Mouse (Mus musculus) midbrain, embryonic 11.5 days (tissue): Measurements from ENCODE around the gene Sbp. TPM values are rescaled to one million over a fixed set of nuclear protein-coding genes. Genes with fewer than 3 reads are reported as not detected.
"Not testable (repeated sequence)": the region's sequence is repeated elsewhere in the genome, so short reads cannot be mapped to it uniquely, and the experiment has no call there.

Source experiments
- ATAC-seq: fragments of 200-750 bp; cut with Nextera tagmentation; 2 replicates; pipeline ENCODE4 v1.8.0; 2017; ENCODE audit warnings: moderate TSS enrichment, moderate library complexity; ENCODE audit not compliant: low FRiP score
- DNase-seq: peaks from one replicate; pipeline ENCODE4 v3.0.0; 2015; ENCODE audit warnings: low spot score; ENCODE audit errors: missing footprints
- H3K27ac ChIP-seq: fragments of 300-500 bp; sonication (generic); 2 replicates; pipeline ENCODE4 v1.5.1; 2014; ENCODE audit warnings: low read depth, low read length
- H3K27me3 ChIP-seq: fragments of 300-500 bp; sonication (generic); 2 replicates; pipeline ENCODE4 v1.6.1; 2014; ENCODE audit warnings: mild to moderate bottlenecking, low read length, moderate library complexity, mixed read lengths; ENCODE audit not compliant: control insufficient read depth, insufficient read depth
- H3K36me3 ChIP-seq: fragments of 300-500 bp; sonication (generic); 2 replicates; pipeline ENCODE4 v1.6.1; 2014; ENCODE audit warnings: mild to moderate bottlenecking, low read length, moderate library complexity, mixed read lengths; ENCODE audit not compliant: control insufficient read depth, insufficient read depth
- H3K4me1 ChIP-seq: fragments of 300-500 bp; sonication (generic); 2 replicates; pipeline ENCODE4 v1.6.1; 2014; ENCODE audit warnings: low read length; ENCODE audit not compliant: control insufficient read depth, insufficient read depth
- H3K4me2 ChIP-seq: fragments of 300-500 bp; sonication (generic); 2 replicates; pipeline ENCODE4 v1.6.1; 2014; ENCODE audit warnings: mild to moderate bottlenecking, moderate library complexity
- H3K4me3 ChIP-seq: fragments of 300-500 bp; sonication (generic); 2 replicates; pipeline ENCODE4 v1.5.1; 2014; ENCODE audit warnings: low read depth, low read length
- H3K9ac ChIP-seq: fragments of 300-500 bp; sonication (generic); 2 replicates; pipeline ENCODE4 v1.6.1; 2014; ENCODE audit warnings: low read length
- H3K9me3 ChIP-seq: fragments of 300-500 bp; sonication (generic); 2 replicates; pipeline ENCODE4 v1.6.1; 2016; ENCODE audit warnings: low read length; ENCODE audit not compliant: control insufficient read depth
- WGBS: fragments of 180-500 bp; shearing (Covaris S2); extraction: QIAGEN DNeasy Blood & Tissue Kit; methylation state at CpG from one replicate; pipeline ENCODE4 v1.1.7; 2014; 5-methylcytosine and 5-hydroxymethylcytosine counted together
- polyA plus RNA-seq: library from polyadenylated mRNA; unstranded; fragments of >200 nt; fragmentation: Nextera tagmentation; extraction: Ambion mirVana; gene quantifications from 2 replicates; pipeline ENCODE4 v1.2.1, GENCODE M21; 2014

Gene Sbp
- polyA plus RNA-seq, result not detected in 2 replicates

DNA sequence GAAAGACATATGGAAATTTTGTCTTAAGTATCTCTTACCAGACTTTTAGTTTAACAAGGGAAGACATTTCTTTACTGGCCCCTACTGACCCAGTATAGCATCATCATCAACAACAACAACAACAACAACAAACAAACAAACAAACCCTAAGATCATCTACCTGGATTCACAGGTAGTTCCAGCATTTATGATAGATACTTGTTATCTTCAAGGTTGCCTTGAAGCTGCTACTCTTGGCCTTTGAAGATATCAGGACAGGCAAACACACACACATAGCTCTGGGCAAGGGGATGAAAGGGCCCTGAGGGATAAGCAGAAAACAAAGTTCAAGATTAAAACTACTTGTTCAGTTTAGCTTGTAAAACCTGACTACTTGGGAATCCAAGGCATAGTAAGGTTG is at the start of gene Sbp:
Gene Sbp, plus strand, starts transcription at position 301 of the 400 bp plus-strand sequence.
- Histone ChIP-seq H3K9me3 (no peaks in the 10 kb centered on the region), H3K4me2 (no peak within 1 kb of the TSS), H3K36me3 (no peaks in the 10 kb centered on the region), H3K4me1 (no peaks in the 10 kb centered on the region), H3K27me3 (no peaks in the 10 kb centered on the region), H3K4me3 (no peak within 1 kb of the TSS), H3K9ac (no peak within 1 kb of the TSS), H3K27ac (no peak within 1 kb of the TSS)
- ATAC-seq (no peak), DNase-seq (no peak)

DNA sequence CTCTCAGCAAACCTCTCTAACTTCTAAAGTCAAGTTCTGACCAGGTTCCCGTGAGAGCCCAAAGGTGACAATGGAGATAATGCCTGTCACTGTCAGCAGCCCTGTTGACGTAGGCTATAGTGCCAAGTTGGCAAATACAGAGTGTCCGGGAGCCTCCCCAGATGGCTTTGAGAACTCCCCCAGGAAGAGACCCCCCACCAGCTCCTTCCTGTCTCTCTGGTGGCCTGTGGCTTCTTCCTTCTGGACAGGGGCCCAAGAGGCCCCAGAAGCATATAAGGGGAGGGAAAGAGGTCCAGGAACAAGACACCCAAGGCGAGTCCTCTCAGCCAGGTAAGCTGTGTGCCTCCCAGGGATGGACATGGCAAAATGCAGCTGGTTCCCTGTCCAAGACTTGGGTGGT is 24.3 kb upstream of the Sbp start, which contains the start of gene Dcpp3:
Gene Dcpp3, plus strand, starts transcription at position 301 of the 400 bp plus-strand sequence.
- not testable (repeated sequence) for H3K27ac ChIP-seq, H3K9me3 ChIP-seq, H3K27me3 ChIP-seq, ATAC-seq, H3K4me2 ChIP-seq, H3K4me1 ChIP-seq, H3K36me3 ChIP-seq, DNase-seq, H3K4me3 ChIP-seq, H3K9ac ChIP-seq
- 83% methylated on average over 3 of the region's 4 CpGs for WGBS

DNA sequence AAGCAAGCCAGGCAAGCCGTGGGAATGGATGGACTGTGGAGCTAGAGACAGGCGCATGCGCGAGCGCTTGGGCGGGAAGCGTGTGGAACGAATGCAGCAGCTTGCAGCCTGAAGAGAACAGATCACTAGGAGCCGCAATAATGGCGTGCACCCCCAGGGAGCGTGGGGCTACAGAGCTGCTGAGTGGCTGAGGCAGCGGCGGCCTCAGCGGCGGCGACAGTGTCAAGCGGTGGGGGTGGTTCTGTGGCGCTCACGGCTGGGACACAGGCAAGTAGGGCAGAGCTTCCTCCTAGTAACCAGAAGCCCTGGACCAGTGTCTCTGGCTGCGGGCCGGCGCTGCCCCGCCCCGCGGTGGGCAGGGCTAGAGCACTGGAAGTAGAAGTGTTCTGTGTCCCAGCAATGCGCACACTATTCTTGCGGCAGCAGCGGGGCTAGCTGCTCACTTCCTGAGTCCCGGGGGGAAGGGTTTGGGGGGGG is 16.9 kb upstream of the Sbp start:
- Histone ChIP-seq H3K36me3 (no peaks in the 10 kb centered on the region), H3K4me1 (peaks cover 7% of the 10 kb centered on the region), H3K4me2 (peak overlapping the region; percentile 82), H3K9me3 (no peaks in the 10 kb centered on the region), H3K4me3 (peak overlapping the region; percentile 46), H3K27me3 (no peaks in the 10 kb centered on the region), H3K27ac (peak overlapping the region; percentile 78), H3K9ac (peak overlapping the region; percentile 80)
- WGBS, result under 1% methylated on average over 29 of the region's 29 CpGs
- ATAC-seq (peak; percentile 99), DNase-seq (peak; percentile 99)

DNA sequence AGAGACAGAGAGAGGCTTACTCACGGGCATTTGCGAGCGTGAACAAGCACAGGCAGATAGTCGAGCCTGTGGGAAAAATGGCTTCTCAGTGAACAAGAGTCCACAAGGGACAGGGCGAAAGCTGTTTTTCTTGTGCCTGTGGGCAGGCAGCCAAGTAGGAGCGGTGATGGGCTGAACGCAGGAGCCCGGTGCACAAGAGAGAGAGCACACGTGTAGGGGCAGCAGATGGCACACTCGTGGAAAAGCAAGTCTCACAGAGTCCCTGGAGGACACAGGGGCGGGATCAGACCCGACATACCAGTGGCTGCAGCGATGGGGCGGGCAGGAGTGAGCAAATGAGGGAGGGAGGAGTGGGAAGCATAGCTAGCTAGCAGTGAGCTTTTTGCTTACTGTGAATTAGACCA is 16.4 kb upstream of the Sbp start:
- Histone ChIP-seq H3K9me3 (no peaks in the 10 kb centered on the region), H3K27me3 (no peaks in the 10 kb centered on the region), H3K4me1 (peaks cover 7% of the 10 kb centered on the region), H3K9ac (peak overlapping the region; percentile 80), H3K36me3 (no peaks in the 10 kb centered on the region), H3K4me3 (peak overlapping the region; percentile 46), H3K27ac (peak overlapping the region; percentile 78), H3K4me2 (peak overlapping the region; percentile 82)
- peak; percentile 97 for DNase-seq
- ATAC-seq, result peak; percentile 81
- 1% methylated on average over 14 of the region's 14 CpGs for WGBS

DNA sequence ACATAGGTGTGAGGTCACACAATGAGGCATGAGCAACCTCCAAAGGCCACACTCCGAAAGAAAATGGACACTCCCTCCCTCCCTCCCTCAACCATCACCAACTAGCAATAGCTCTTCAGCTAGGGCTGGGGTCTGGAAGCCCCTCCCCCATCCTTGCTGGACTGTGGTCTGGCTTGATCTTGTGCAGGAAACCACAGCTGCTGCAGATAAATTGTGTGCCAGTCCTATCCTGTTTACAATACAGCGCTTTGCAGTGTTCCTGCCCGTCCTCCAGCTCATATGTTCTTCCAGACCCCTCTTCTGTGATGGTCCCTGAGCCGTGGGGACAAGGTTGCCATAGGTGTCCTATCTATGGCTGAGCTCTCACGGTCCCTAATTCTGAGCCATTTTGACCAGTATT is 10.3 kb upstream of the Sbp start:
- Histone ChIP-seq H3K4me3 (no peak overlapping the region), H3K9me3 (no peaks in the 10 kb centered on the region), H3K4me1 (no peaks in the 10 kb centered on the region), H3K4me2 (no peak overlapping the region), H3K36me3 (no peaks in the 10 kb centered on the region), H3K27ac (no peak overlapping the region), H3K9ac (no peak overlapping the region), H3K27me3 (no peaks in the 10 kb centered on the region)
- DNase-seq (no peak), ATAC-seq (no peak)
- whole genome bisulfite sequencing, result 87% methylated on average over 5 of the region's 5 CpGs

DNA sequence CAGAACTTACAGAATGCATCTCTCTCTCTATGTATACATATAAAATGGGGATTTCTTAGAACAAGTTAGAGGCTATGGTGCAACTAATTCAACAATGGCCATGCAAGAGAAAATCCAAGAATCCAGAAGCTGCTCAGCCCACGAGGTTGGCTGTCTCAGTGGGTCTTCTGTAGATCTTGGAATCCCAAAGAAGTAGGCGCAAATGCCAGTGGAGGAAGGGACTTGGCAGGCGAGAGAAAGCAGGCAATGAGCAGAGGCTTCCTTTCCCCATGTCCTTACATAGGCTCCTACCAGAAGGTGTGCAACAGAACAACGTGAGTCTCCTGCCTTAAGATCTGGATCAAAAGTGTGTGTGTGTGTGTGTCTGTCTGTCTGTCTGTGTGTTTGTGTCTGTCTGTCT is 6.0 kb downstream of the Sbp start:
- H3K4me2 ChIP-seq, result not testable (repeated sequence)

DNA sequence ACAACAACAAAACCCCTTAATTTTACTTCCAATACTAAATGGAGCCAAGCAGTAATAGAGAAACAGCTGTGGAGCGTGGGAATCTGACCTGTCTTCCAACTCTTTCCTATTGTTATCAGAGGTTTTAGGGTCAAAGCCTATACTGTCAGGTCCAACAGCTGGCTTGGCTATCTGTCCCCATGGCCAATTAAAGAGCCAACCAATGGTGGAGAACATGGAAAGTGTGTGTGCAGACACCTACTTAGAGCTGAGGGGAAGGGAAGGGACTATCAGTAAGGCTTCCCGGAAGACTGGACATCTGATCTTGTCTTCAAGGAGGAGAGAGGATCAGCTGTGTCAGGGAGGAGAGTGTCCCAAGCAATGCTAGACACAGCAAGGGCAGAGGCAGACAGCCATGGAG is 7.6 kb downstream of the Sbp start:
- H3K9ac ChIP-seq, result no peak overlapping the region
- H3K27ac ChIP-seq, result no peak overlapping the region
- no peaks in the 10 kb centered on the region for H3K27me3 ChIP-seq
- DNase-seq (no peak), ATAC-seq (no peak)
- no peaks in the 10 kb centered on the region for H3K9me3 ChIP-seq
- no peaks in the 10 kb centered on the region for H3K4me1 ChIP-seq
- H3K4me3 ChIP-seq, result no peak overlapping the region
- WGBS, result 93% methylated on average over 2 of the region's 2 CpGs
- no peak overlapping the region for H3K4me2 ChIP-seq
- no peaks in the 10 kb centered on the region for H3K36me3 ChIP-seq

More for the DNA sequence above, 6.0 kb downstream of the Sbp start:
- not testable (repeated sequence) for H3K4me3 ChIP-seq, H3K4me1 ChIP-seq, H3K36me3 ChIP-seq, H3K27me3 ChIP-seq, H3K9ac ChIP-seq, ATAC-seq, H3K27ac ChIP-seq, H3K9me3 ChIP-seq, DNase-seq
- WGBS, result 75% methylated on average over 4 of the region's 4 CpGs

DNA sequence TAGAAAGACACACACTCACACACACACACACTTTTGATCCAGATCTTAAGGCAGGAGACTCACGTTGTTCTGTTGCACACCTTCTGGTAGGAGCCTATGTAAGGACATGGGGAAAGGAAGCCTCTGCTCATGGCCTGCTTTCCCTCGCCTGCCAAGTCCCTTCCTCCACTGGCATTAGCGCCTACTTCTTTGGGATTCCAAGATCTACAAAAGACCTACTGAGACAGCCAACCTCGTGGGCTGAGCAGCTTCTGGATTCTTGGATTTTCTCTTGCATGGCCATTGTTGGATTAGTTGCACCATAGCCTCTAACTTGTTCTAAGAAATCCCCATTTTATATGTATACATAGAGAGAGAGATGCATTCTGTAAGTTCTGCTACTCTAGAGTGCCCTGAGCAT is 9.4 kb downstream of the Sbp start:
- not testable (repeated sequence) for H3K4me2 ChIP-seq, ATAC-seq, H3K27ac ChIP-seq, DNase-seq, H3K27me3 ChIP-seq, H3K9ac ChIP-seq, H3K4me1 ChIP-seq, H3K36me3 ChIP-seq, H3K4me3 ChIP-seq, H3K9me3 ChIP-seq
- WGBS, result 77% methylated on average over 4 of the region's 4 CpGs

DNA sequence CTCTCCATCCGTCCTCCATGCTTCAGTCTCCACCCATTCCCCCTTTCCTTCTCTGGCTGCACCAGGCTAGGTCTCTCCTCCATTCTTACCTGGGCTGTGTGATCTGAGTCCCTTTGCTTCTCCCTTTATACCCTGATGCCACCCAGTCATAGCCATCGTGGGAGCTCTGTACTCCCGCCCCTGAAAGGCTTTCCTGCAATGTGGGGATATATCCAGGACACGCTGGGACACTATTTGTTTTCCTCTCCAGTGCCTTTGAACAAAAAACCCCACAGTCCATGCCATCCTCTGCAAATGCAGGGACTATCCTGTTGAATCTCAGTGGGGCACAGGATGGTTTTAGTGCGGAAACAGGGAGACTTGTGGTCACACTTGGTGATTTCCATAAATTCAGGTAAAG is 13.7 kb downstream of the Sbp start, which contains the start of gene Sbpl:
Gene Sbpl, minus strand, starts transcription at position 101 of the 400 bp plus-strand sequence.
- no peak for ATAC-seq
- 63% methylated on average over 5 of the region's 5 CpGs for WGBS

More for the DNA sequence above, 13.7 kb downstream of the Sbp start, which contains the start of gene Sbpl:
- Histone ChIP-seq H3K4me3 (no peak within 1 kb of the TSS), H3K9me3 (no peaks in the 10 kb centered on the region), H3K9ac (no peak within 1 kb of the TSS), H3K27me3 (no peaks in the 10 kb centered on the region), H3K36me3 (no peaks in the 10 kb centered on the region), H3K4me1 (no peaks in the 10 kb centered on the region), H3K27ac (no peak within 1 kb of the TSS), H3K4me2 (no peak within 1 kb of the TSS)
- no peak for DNase-seq
